Mouse (Mus musculus) cerebellum, adult 2 months (tissue): ENCODE results near the gene Spp2.

Experiments
- CTCF ChIP-seq: fragments of 200-500 bp; IDR thresholded peaks from 2 replicates; pipeline ENCODE4 v1.5.1; 2011; ENCODE audit warnings: low read depth, mild to moderate bottlenecking, control low read depth, low read length, moderate library complexity, borderline replicate concordance; ENCODE audit not compliant: insufficient read depth
- POLR2A ChIP-seq: fragments of 200-500 bp; IDR thresholded peaks from 2 replicates; pipeline ENCODE4 v1.6.1; 2011; ENCODE audit warnings: low read length, control low read depth, borderline replicate concordance; ENCODE audit not compliant: insufficient read depth

GRCm38 (mm10) chr1:88422045-88422444, 15.3 kb downstream of the Spp2 start:
- TF ChIP-seq POLR2A = no peak
- no peak for TF ChIP-seq CTCF
